Mouse (Mus musculus): ENCODE data around the gene Lrrc4c. TPM values are rescaled to one million over a fixed set of nuclear protein-coding genes. Genes with fewer than 3 reads are reported as not detected.

The Lrrc4c gene
- total RNA-seq, 2 experiments from 2014 or later, result 0.96 to 1.0 TPM

DNA sequence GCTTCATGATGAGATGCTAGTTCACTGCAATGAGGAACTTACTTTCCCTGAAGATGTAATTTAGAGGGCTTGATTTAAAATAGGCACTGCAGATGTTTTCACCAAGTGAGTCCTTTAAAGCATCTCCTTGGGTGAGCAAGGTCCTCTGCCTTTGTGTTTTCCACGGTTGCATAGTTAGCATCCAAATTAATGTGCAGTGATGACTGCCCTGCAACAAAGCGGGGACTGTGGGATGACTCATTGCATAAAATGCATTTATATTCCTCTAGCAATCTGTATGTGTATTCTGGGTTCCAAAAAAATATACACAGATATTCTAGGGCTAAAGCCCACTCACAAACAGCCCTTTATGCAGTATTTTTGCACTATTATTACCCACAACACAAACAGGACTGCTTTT, 1263.2 kb downstream of the Lrrc4c start:
- no peak for DNase-seq (ENCODE audit: low spot score in 2 of 2)

DNA sequence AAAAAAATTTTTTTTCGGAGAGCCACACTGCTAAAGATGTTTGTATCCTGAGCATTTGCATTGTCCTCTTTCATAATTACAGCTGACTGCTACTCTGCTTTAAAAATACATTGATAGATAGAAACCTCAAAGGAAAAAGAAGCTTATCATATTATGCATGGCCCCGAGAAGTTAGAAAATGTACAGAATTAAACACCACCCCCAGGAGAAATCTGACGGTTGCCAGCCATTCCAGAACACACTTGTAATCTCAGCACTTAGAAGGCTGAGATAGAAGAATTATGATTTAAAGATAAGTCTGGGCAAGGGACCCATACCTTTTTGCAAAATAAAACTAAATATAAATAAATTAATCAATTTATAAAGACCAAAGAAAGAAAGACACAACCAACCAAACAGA, 1268.4 kb downstream of the Lrrc4c start:
- DNase-seq (ENCODE audit: low spot score in 2 of 2), result no peak

DNA sequence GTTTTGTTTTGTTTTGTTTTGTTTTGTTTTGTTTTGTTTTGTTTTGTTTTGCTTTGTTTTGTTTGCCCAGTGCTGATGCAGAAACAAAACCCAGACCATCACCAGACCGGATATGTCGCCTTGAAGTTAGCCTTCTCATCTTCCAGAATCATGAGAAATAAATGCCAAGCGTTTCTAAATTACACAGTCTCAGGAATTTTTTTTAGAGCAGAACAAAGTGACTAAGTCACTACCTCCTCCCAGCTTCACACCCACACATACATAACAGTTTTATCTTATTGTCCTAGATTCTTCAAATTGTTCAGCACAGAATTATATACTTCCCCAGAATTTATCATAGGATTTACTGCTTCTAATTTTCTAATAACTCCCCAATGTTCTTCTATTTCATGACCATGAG, 1272.6 kb downstream of the Lrrc4c start:
- DNase-seq (ENCODE audit: low spot score in 2 of 2), result no peak

DNA sequence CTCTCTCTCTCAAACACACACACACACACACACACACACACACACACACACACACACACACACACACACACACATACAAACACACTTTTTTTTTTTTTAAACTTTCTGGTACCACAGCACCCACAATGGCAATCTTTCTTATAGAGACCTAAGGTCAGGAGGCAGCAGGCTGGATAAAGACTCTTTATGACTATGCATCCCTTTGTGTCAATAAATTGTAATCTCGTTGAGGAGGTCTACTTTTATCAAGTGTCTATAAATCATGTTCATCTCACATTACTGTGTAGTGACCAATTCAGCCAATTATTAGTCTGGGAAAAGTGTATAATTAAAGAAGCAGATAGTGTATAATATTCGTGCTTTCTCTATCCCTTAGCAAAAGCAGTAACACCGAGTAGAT, 1286.2 kb downstream of the Lrrc4c start:
- DNase-seq (ENCODE audit: low spot score in 2 of 2), result no peak

DNA sequence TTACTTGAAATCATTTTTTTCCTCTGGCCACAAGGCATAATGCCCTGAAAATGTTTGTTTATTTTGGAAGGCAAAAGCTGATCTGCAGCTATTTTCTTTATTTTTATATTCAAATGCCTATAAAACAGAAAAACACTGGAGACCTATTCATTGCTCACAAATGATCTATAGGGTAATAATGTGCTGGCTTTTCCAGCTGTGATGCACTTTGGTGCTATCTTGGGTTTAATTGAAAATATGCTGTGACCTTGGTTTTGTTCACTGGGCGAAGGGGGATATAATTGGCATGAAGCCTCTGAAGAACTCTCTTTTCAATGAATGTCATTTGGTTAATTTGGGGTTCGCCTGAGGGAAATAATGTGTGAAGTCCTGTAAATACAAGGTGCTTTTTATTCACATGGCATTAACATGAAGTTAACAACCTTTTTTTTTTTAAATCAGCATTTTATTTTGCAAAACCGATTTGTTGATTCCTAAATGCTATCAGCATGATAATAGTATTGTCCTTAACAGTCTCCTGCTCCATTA, 1286.8 kb downstream of the Lrrc4c start:
- DNase-seq (ENCODE audit: low spot score in 2 of 2), result no peak

DNA sequence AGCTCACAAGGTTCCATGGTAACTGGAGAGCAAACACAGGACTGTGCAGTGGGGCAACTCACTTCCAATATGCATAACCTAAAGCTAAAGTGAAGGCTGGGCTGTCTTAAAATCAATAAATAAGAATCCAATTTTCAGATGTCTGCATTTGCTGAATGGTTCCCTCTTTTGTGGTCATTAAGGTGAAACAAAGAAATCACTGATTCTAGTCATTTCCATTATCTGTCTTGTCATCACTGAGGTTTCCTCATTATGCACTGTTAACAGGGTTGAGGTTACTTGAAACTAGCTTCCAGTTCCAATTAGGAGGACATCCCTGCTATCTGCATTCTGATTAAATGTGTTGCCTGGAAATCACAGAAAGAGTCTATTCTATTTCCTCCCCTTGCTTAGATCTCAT, 1291.5 kb downstream of the Lrrc4c start:
- DNase-seq (ENCODE audit: low spot score in 2 of 2), result no peak

DNA sequence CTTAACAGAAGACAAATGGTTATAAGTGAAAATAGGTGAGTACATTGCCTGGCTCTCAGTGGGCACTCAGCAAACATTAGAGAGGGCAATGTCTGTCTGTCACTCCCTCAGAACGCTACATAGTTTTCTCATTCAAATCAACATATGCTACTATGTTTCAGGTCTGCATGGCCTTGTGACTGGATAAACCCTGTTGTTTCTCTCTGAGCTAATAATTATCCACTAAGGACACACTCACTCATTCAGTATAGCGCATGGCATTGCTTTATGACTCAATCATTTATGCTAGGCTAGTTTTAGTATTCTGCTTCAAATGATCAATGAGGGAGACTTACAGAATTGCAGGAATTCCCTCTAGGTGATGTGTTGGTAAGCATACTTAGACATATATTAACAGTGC, 1292.6 kb downstream of the Lrrc4c start:
- no peak for DNase-seq (ENCODE audit: low spot score in 2 of 2)

DNA sequence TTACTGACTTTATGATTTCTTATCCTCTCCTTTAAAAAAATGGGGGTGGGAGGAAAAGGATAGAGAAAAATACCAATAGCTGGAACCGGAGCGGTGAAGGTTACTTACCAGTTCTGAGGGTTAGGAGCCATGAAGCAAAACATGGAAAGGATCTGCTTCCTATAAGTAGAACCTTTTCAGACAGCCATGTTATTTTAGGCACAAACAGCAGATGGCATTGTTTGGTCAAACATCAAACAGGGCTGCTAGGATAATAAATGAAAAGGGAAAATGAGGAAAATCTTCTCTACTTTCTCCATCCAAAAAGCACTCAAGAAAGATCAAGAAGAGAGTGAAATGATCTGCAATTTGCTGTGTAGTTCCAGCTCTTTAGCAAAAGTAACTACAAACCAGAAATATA, 1296.8 kb downstream of the Lrrc4c start:
- DNase-seq (ENCODE audit: low spot score in 2 of 2), result no peak

DNA sequence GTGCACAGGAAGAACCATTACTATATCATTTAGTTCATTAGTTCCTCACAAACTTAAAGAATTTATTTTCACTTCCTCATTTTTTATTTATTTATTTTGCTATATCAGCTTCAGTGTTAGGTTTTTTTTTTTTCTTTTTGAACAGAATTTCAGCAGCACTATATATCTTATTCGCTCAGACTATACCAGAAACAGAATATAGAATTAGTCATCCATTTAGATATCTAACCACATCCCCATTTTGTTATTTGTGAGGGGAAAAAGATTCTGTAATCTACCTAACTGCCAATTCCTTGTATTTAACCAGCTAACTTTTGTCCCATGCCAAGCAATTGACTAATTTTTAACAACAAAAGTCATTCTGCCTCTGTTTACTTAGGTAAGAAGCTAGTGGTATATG, 1300.6 kb downstream of the Lrrc4c start:
- no peak for DNase-seq (ENCODE audit: low spot score in 2 of 2)

DNA sequence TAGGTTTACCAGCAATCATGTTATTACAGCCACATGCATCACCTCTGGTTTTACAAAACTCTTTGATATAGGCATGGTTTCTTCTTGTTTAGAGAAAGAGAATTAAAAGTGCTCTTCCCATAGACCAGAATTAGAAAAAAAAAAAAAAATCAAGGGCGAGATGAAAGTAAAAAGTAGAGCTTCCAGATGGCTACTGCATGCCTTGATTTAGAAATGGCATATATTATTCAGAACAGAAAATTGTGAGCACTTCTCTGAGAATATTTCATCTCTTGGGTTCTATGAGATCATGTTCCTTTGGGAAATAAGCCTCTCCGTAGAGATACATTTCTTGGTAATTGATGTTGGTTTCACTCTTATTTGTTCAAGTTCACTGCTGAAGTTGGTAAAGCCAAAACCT, 1322.0 kb downstream of the Lrrc4c start:
- no peak for DNase-seq (ENCODE audit: low spot score in 2 of 2)

DNA sequence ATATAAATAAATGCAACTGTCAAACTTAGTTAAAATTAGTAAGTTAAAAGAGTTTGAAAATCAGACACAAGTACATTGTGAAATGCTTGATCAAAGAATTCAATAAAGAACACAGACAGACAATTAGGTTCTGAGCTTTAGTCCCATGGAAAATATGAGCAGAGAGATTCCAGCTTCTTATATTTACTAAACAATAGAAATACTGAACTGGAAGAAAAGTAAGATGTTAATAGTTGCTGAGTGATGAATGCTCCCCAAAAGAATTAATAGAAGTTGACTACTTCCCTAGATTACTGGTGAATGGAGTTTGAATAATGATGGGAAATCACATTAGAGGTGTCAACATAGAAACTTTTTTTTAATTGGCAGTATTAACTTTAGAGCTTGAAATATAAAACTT, 1323.7 kb downstream of the Lrrc4c start:
- no peak for DNase-seq (ENCODE audit: low spot score in 2 of 2)

DNA sequence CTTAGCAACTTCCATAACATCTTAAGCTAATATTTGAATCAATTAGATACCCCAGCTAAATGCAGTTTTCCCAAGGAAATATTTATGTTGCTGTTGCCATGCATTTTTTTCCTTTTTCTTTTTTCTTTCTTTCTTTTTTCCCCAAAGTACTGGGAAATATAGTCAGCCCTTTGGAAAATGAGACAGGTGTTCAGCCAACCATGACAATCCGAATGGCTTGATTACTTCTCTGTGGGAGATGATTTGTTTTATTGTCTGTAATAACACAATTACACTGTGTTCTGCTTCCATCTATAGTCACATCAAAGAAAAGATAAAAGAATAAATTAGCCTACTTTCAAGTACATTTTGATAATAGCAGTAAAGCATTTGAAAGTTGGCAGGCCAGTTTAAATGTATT, 1334.7 kb downstream of the Lrrc4c start:
- no peak for DNase-seq (ENCODE audit: low spot score in 2 of 2)

Small RNAs within 50 kb of the gene (microRNA-seq; reads per million reads assigned to microRNA genes)
- gene Gm44320, result not detected
